Mouse (Mus musculus): ENCODE data around the gene Pnliprp1. TPM values are rescaled to one million over a fixed set of nuclear protein-coding genes. Genes with fewer than 3 reads are reported as not detected.

Pnliprp1 gene
- polyA plus RNA-seq, 2 experiments: 29.2 to 41.4 TPM

- Histone ChIP-seq H3K4me1 (replicated peaks; ENCODE audit: control insufficient read depth in 2 of 2, insufficient read depth in 2 of 2, low read length in 1 of 2) (peaks cover 0 to 4% of the 10 kb centered on the region in 2 experiments; a peak in 2 of 4 replicates), H3K9me3 (ENCODE audit: control insufficient read depth, low read length) (no peaks in the 10 kb centered on the region), H3K4me3 (ENCODE audit: insufficient read depth in 1 of 2, low read depth in 2 of 2, low read length in 2 of 2) (no peak overlapping the region), H3K27me3 (ENCODE audit: control insufficient read depth, insufficient read depth, low read length) (no peaks in the 10 kb centered on the region), H3K27ac (no peak overlapping the region), H3K9ac (replicated peaks) (no peak overlapping the region), H3K4me2 (ENCODE audit: low read depth) (no peak overlapping the region), H3K36me3 (replicated peaks; ENCODE audit: control insufficient read depth, insufficient read depth, low read depth) (no peaks in the 10 kb centered on the region)
- 14% methylated on average over 7 of the region's 7 CpGs for WGBS (ENCODE audit: insufficient replicate concordance)
- TF ChIP-seq CTCF (IDR thresholded peaks at IDR 0.05; ENCODE audit: low read depth) (no peak), EP300 (IDR thresholded peaks at IDR 0.05; ENCODE audit: low read depth) (no peak)
- ATAC-seq (ENCODE audit: insufficient read depth): no peak
- no peak for DNase-seq (ENCODE audit: low read depth in 3 of 3, low spot score in 3 of 3)
Measured at GRCm38 (mm10) chr19:58783938-58784337, 55.3 kb downstream of the Pnliprp1 start.

GRCm38 (mm10) chr19:58789194-58789593, 60.5 kb downstream of the Pnliprp1 start:
- TF ChIP-seq CTCF (IDR thresholded peaks at IDR 0.05; ENCODE audit: low read depth) (no peak), EP300 (IDR thresholded peaks at IDR 0.05; ENCODE audit: low read depth) (no peak)
- no peaks in the 10 kb centered on the region for H3K9me3 ChIP-seq (ENCODE audit: control insufficient read depth, low read length)
- DNase-seq (ENCODE audit: low read depth in 3 of 3, low spot score in 3 of 3) (no peak), ATAC-seq (ENCODE audit: insufficient read depth) (no peak)
- H3K9ac ChIP-seq (replicated peaks): no peak overlapping the region
- H3K4me3 ChIP-seq (ENCODE audit: insufficient read depth in 1 of 2, low read depth in 2 of 2, low read length in 2 of 2): no peak overlapping the region
- WGBS (ENCODE audit: insufficient replicate concordance): 60% methylated on average over 11 of the region's 11 CpGs
- H3K36me3 ChIP-seq (replicated peaks; ENCODE audit: control insufficient read depth, insufficient read depth, low read depth): no peaks in the 10 kb centered on the region
- H3K4me2 ChIP-seq (ENCODE audit: low read depth): no peak overlapping the region
- no peaks in the 10 kb centered on the region for H3K27me3 ChIP-seq (ENCODE audit: control insufficient read depth, insufficient read depth, low read length)
- H3K27ac ChIP-seq: no peak overlapping the region
- no peaks in the 10 kb centered on the region for H3K4me1 ChIP-seq (replicated peaks; ENCODE audit: control insufficient read depth in 2 of 2, insufficient read depth in 2 of 2, low read length in 1 of 2)

Other genes with a start within 250 kb of the Pnliprp1 start
- not detected in 2 replicates for gene Ccdc172, start 216.9 kb upstream of the Pnliprp1 start, polyA plus RNA-seq (2012; rRNA removed)
- gene Ccdc172, start 216.9 kb upstream of the Pnliprp1 start, polyA plus RNA-seq (2014; fragmentation: Nextera tagmentation; extraction: Ambion mirVana): not detected in 2 replicates
- not detected in 2 replicates for gene Pnlip, start 76.4 kb upstream of the Pnliprp1 start, polyA plus RNA-seq (2012; rRNA removed)
- gene Pnlip, start 76.4 kb upstream of the Pnliprp1 start, polyA plus RNA-seq (2014; fragmentation: Nextera tagmentation; extraction: Ambion mirVana): not detected in 2 replicates
- gene Pnliprp2, start 30.8 kb downstream of the Pnliprp1 start, polyA plus RNA-seq (2012; rRNA removed): 2.0 and 2.2 TPM in 2 replicates
- gene Pnliprp2, start 30.8 kb downstream of the Pnliprp1 start, polyA plus RNA-seq (2014; fragmentation: Nextera tagmentation; extraction: Ambion mirVana): 4.4 TPM in 2 replicates
- not detected in 2 replicates for gene 1700019N19Rik, start 65.6 kb downstream of the Pnliprp1 start, polyA plus RNA-seq (2012; rRNA removed)
- not detected in 2 replicates for gene 1700019N19Rik, start 65.6 kb downstream of the Pnliprp1 start, polyA plus RNA-seq (2014; fragmentation: Nextera tagmentation; extraction: Ambion mirVana)
- gene Eno4, start 214.5 kb downstream of the Pnliprp1 start, polyA plus RNA-seq (2012; rRNA removed): 0.02 and 0.03 TPM in 2 replicates
- gene Eno4, start 214.5 kb downstream of the Pnliprp1 start, polyA plus RNA-seq (2014; fragmentation: Nextera tagmentation; extraction: Ambion mirVana): not detected in 2 replicates
- 0.25 and 0.32 TPM in 2 replicates for gene Hspa12a, start 214.8 kb downstream of the Pnliprp1 start, polyA plus RNA-seq (2012; rRNA removed)
- 0.19 and 0.37 TPM in 2 replicates for gene Hspa12a, start 214.8 kb downstream of the Pnliprp1 start, polyA plus RNA-seq (2014; fragmentation: Nextera tagmentation; extraction: Ambion mirVana)

Measured in liver, embryonic 14.5 days (tissue).